Comparison of ENCODE assay signal across 17 mouse cellular contexts in genomic region chr13:37493331-37493730, GRCm38 (mm10).
"Had no signal": no experiment of that assay in that cellular context is flagged by ENCODE, and none has a peak within 500 bp of the region (broad histone marks: within the 10 kb centered on the region; RNA-seq: fewer than 3 reads in every experiment).

No protein-coding gene starts in this region.

- H3K4me1 ChIP-seq: liver, embryonic 13.5 days; liver, embryonic 15.5 days; midbrain, embryonic 12.5 days; midbrain, embryonic 15.5 days; neural tube, embryonic 12.5 days; stomach, embryonic 15.5 days had no signal

- H3K4me2 ChIP-seq: liver, embryonic 11.5 days; liver, embryonic 13.5 days; liver, embryonic 15.5 days; lung, embryonic 14.5 days; midbrain, embryonic 12.5 days; midbrain, embryonic 15.5 days; neural tube, embryonic 12.5 days; stomach, embryonic 15.5 days had no signal

- H3K36me3 ChIP-seq: liver, embryonic 13.5 days; liver, embryonic 15.5 days; midbrain, embryonic 12.5 days; midbrain, embryonic 15.5 days; neural tube, embryonic 12.5 days; stomach, embryonic 15.5 days had no signal

- H3K9me3 ChIP-seq: liver, embryonic 13.5 days; liver, embryonic 15.5 days; megakaryocyte, embryonic 14.5 days; midbrain, embryonic 12.5 days; midbrain, embryonic 15.5 days; neural tube, embryonic 12.5 days; stomach, embryonic 15.5 days had no signal

- H3K27me3 ChIP-seq: liver, embryonic 13.5 days; liver, embryonic 15.5 days; midbrain, embryonic 12.5 days; midbrain, embryonic 15.5 days; neural tube, embryonic 12.5 days; stomach, embryonic 15.5 days had no signal

- DNase-seq: liver, embryonic 13.5 days; liver, postnatal 0 days; lung, embryonic 14.5 days; lung, postnatal 36 days; right cerebral cortex, postnatal 14 days; thymus, adult 2 months; thymus, postnatal 25 days; thymus, postnatal 4 days had no signal

- H3K27ac ChIP-seq: liver, embryonic 13.5 days; liver, embryonic 15.5 days; macrophage; midbrain, embryonic 12.5 days; midbrain, embryonic 15.5 days; neural tube, embryonic 12.5 days; stomach, embryonic 15.5 days; stomach, postnatal 0 days had no signal

- H3K9ac ChIP-seq: liver, embryonic 13.5 days; liver, embryonic 15.5 days; liver, postnatal 0 days; lung, embryonic 14.5 days; midbrain, embryonic 12.5 days; midbrain, embryonic 15.5 days; neural tube, embryonic 12.5 days; stomach, embryonic 15.5 days had no signal

- H3K4me3 ChIP-seq: liver, embryonic 13.5 days; liver, embryonic 15.5 days; megakaryocyte, embryonic 14.5 days; midbrain, embryonic 12.5 days; midbrain, embryonic 15.5 days; neural tube, embryonic 12.5 days; stomach, embryonic 15.5 days had no signal

- ATAC-seq: liver, postnatal 0 days; midbrain, embryonic 15.5 days had no signal
